Mouse (Mus musculus) hindbrain, embryonic 16.5 days (tissue): Measurements from ENCODE around the gene Ppil4. TPM values are rescaled to one million over a fixed set of nuclear protein-coding genes. Genes with fewer than 3 reads are reported as not detected.

Experiments used
- ATAC-seq: fragments of 200-750 bp; cut with Nextera tagmentation; 2 replicates; pipeline ENCODE4 v1.8.0; 2017; ENCODE audit warnings: moderate TSS enrichment, moderate library complexity
- H3K27ac ChIP-seq: fragments of 300-500 bp; sonication (generic); 2 replicates; pipeline ENCODE4 v1.5.1; 2014; ENCODE audit warnings: low read depth, mild to moderate bottlenecking, control low read depth, low read length, moderate library complexity
- H3K27me3 ChIP-seq: fragments of 300-500 bp; sonication (generic); replicated peaks from 2 replicates; pipeline ENCODE4 v1.6.1; 2014; ENCODE audit warnings: low read length; ENCODE audit not compliant: control insufficient read depth, insufficient read depth
- H3K36me3 ChIP-seq: fragments of 300-500 bp; sonication (generic); 2 replicates; pipeline ENCODE4 v1.6.1; 2014; ENCODE audit warnings: mild to moderate bottlenecking, low read length, moderate library complexity, mixed read lengths; ENCODE audit not compliant: control insufficient read depth, insufficient read depth
- H3K4me1 ChIP-seq: fragments of 300-500 bp; sonication (generic); 2 replicates; pipeline ENCODE4 v1.6.1; 2014; ENCODE audit warnings: low read depth, low read length; ENCODE audit not compliant: control insufficient read depth, insufficient read depth
- H3K4me2 ChIP-seq: fragments of 300-500 bp; sonication (generic); 2 replicates; pipeline ENCODE4 v1.6.1; 2014; ENCODE audit warnings: mild to moderate bottlenecking, low read length, control low read depth, moderate library complexity
- H3K4me3 ChIP-seq: fragments of 300-500 bp; sonication (generic); 2 replicates; pipeline ENCODE4 v1.5.1; 2014; ENCODE audit warnings: mild to moderate bottlenecking, low read length, control low read depth, moderate library complexity
- H3K9ac ChIP-seq: fragments of 300-500 bp; sonication (generic); 2 replicates; pipeline ENCODE4 v1.6.1; 2014; ENCODE audit warnings: low read depth, mild to moderate bottlenecking, control low read depth, low read length, moderate library complexity
- H3K9me3 ChIP-seq: fragments of 300-500 bp; sonication (generic); 2 replicates; pipeline ENCODE4 v1.6.1; 2014; ENCODE audit warnings: mild to moderate bottlenecking, low read length, moderate library complexity; ENCODE audit not compliant: control insufficient read depth
- WGBS: fragments of 180-500 bp; shearing (Covaris S2); extraction: QIAGEN DNeasy Blood & Tissue Kit; methylation state at CpG from one replicate; pipeline ENCODE4 v1.1.7; 2014; 5-methylcytosine and 5-hydroxymethylcytosine counted together
- polyA plus RNA-seq: library from polyadenylated mRNA; unstranded; fragments of >200 nt; fragmentation: Nextera tagmentation; extraction: Ambion mirVana; gene quantifications from 2 replicates; pipeline ENCODE4 v1.2.1, GENCODE M21; 2015

Ppil4 gene
- polyA plus RNA-seq, 1 experiment from 2014 or later: 42.8 TPM

DNA sequence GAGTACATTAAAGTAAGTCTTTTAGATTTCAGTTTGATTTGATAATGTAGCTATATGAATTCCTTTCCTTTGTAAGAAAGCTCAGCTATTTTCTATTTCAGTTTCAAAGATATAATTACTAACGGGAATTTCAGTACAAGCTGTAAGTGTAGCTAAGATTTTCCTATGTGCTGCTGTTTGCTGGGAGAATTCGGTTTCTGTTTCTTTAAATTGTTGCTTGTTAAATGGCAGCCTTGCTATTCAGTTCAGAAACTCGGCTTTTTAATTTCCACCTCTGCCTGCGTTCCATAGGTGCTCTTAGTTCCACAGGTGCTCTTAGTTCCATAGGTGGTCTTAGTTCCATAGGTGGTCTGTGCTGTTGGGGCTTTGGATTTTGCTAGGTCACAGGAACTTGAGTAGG, 26.5 kb downstream of the Ppil4 start:
- ATAC-seq: no peak
- Histone ChIP-seq H3K4me2 (no peak overlapping the region), H3K36me3 (peaks cover 23% of the 10 kb centered on the region), H3K27ac (no peak overlapping the region), H3K9ac (no peak overlapping the region), H3K4me1 (no peaks in the 10 kb centered on the region), H3K4me3 (no peak overlapping the region), H3K27me3 (no peaks in the 10 kb centered on the region), H3K9me3 (no peaks in the 10 kb centered on the region)
- WGBS: 92% methylated on average over 4 of the region's 4 CpGs

GRCm38 (mm10) chr10:7819603-7820002, 26.9 kb downstream of the Ppil4 start:
- ATAC-seq: no peak
- H3K36me3 ChIP-seq: peaks cover 20% of the 10 kb centered on the region

DNA sequence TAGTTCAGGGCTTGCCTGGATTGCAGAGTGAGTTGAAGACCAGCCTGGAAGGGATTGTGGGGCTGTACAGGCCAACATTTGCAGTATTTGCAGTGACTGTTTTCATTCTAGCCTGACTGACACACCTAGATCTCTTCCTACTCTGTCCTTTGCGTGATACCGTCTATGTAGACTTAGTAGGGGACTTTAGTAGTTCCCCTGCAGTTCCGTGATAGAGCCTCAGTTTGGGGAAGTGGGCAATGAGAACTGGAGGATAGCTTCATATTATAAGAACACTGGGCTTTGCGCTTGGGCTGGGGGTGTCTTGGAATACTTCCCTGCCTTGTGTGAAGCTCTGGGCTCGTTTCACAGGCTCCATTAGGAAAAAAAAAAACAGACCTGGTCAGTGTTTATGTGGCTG, 27.5 kb downstream of the Ppil4 start:
- no peaks in the 10 kb centered on the region for H3K27me3 ChIP-seq
- peaks cover 18% of the 10 kb centered on the region for H3K36me3 ChIP-seq
- no peak overlapping the region for H3K4me2 ChIP-seq
- no peak for ATAC-seq
- WGBS: 94% methylated on average over 5 of the region's 5 CpGs
- no peak overlapping the region for H3K4me3 ChIP-seq
- H3K9me3 ChIP-seq: no peaks in the 10 kb centered on the region
- no peak overlapping the region for H3K9ac ChIP-seq
- H3K4me1 ChIP-seq: no peaks in the 10 kb centered on the region
- no peak overlapping the region for H3K27ac ChIP-seq

More at GRCm38 (mm10) chr10:7819603-7820002, 26.9 kb downstream of the Ppil4 start:
- Histone ChIP-seq H3K4me2 (no peak overlapping the region), H3K9me3 (no peaks in the 10 kb centered on the region), H3K27me3 (no peaks in the 10 kb centered on the region), H3K27ac (no peak overlapping the region), H3K9ac (no peak overlapping the region), H3K4me1 (no peaks in the 10 kb centered on the region), H3K4me3 (no peak overlapping the region)
- 93% methylated on average over 4 of the region's 4 CpGs for WGBS

GRCm38 (mm10) chr10:7821981-7822380, 29.3 kb downstream of the Ppil4 start:
- 92% methylated on average over 12 of the region's 12 CpGs for WGBS
- Histone ChIP-seq H3K36me3 (peaks cover 17% of the 10 kb centered on the region), H3K27ac (no peak overlapping the region), H3K4me1 (no peaks in the 10 kb centered on the region), H3K4me2 (no peak overlapping the region), H3K27me3 (no peaks in the 10 kb centered on the region), H3K9ac (no peak overlapping the region), H3K9me3 (no peaks in the 10 kb centered on the region), H3K4me3 (no peak overlapping the region)
- ATAC-seq: no peak

- H3K27ac ChIP-seq: no peak overlapping the region
- no peak overlapping the region for H3K4me3 ChIP-seq
- H3K4me1 ChIP-seq: no peaks in the 10 kb centered on the region
- H3K36me3 ChIP-seq: peaks cover 17% of the 10 kb centered on the region
- no peak overlapping the region for H3K9ac ChIP-seq
- no peak for ATAC-seq
- no peaks in the 10 kb centered on the region for H3K27me3 ChIP-seq
- WGBS: 89% methylated on average over 9 of the region's 9 CpGs
- no peaks in the 10 kb centered on the region for H3K9me3 ChIP-seq
- no peak overlapping the region for H3K4me2 ChIP-seq
These were observed 32.1 kb downstream of the Ppil4 start for GRCm38 (mm10) chr10:7824663-7825280.

DNA sequence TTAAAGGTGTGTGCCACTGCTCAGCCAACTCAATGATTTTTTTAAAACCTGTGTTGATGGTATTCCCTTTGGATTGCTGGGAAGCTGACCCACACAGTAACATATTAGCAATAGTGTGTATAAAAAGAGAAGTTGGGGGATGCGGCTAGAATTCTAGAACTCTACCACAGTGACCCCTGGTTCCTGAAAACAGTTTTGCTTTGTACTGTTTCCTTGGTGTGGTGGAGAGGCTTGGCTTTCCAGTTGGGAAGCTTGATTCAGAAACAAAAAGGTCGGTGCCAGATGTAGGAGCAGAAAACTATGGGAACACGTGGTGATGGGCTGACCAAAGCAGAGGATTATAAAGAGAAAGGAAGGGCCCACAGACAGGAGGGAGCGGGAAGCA, 32.6 kb downstream of the Ppil4 start:
- WGBS: 87% methylated on average over 4 of the region's 4 CpGs
- Histone ChIP-seq H3K4me3 (no peak overlapping the region), H3K36me3 (peaks cover 15% of the 10 kb centered on the region), H3K4me1 (no peaks in the 10 kb centered on the region), H3K4me2 (no peak overlapping the region), H3K27ac (no peak overlapping the region), H3K9me3 (no peaks in the 10 kb centered on the region), H3K27me3 (no peaks in the 10 kb centered on the region), H3K9ac (no peak overlapping the region)
- ATAC-seq: no peak

GRCm38 (mm10) chr10:7826106-7826505, 33.4 kb downstream of the Ppil4 start:
- Histone ChIP-seq H3K27me3 (no peaks in the 10 kb centered on the region), H3K9ac (no peak overlapping the region), H3K27ac (no peak overlapping the region), H3K36me3 (peaks cover 13% of the 10 kb centered on the region), H3K4me1 (no peaks in the 10 kb centered on the region), H3K4me2 (no peak overlapping the region), H3K9me3 (no peaks in the 10 kb centered on the region), H3K4me3 (no peak overlapping the region)
- no peak for ATAC-seq
- WGBS: 94% methylated on average over 9 of the region's 9 CpGs

DNA sequence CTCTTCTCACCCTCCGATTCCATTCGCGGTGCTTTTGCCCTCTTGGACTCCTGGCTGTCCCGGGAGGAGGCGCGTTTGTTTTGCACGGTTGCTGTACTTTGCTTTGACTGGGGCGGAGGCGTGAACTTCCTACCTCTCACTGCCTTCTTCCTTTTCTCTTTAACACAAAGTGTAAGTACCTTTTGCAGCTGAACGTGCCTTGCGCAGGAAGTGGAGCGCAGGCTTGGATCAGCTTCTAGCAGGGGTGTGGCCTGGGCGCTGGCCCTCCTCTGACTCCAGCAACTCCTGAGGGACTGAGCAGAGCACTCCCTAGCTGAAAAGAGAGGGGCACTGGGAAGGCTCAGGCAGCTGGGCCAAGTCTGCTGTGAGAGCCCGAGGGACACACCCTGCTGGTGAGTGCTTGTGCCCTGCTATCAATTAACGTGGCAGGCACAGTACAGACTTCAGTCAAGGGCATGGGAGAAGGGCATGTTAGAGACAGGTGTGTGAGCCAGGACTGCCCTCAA, 39.5 kb downstream of the Ppil4 start, which contains the start of gene Zc3h12d:
Zc3h12d (plus strand) TSS at position 300 of the 506 bp plus-strand sequence.
- Histone ChIP-seq H3K4me1 (peaks cover 7% of the 10 kb centered on the region), H3K36me3 (no peaks in the 10 kb centered on the region), H3K4me2 (peak within 1 kb of the TSS; percentile 45), H3K27me3 (no peaks in the 10 kb centered on the region), H3K27ac (no peak within 1 kb of the TSS), H3K9ac (peak within 1 kb of the TSS; percentile 4; the same call in 1 of the 2 replicates), H3K9me3 (no peaks in the 10 kb centered on the region), H3K4me3 (peak within 1 kb of the TSS; percentile 1; the same call in 1 of the 2 replicates)
- 0 out of 2 replicates have a peak, but pooled peaks have one; percentile 17 for ATAC-seq
- WGBS: 8% methylated on average over 15 of the region's 15 CpGs

DNA sequence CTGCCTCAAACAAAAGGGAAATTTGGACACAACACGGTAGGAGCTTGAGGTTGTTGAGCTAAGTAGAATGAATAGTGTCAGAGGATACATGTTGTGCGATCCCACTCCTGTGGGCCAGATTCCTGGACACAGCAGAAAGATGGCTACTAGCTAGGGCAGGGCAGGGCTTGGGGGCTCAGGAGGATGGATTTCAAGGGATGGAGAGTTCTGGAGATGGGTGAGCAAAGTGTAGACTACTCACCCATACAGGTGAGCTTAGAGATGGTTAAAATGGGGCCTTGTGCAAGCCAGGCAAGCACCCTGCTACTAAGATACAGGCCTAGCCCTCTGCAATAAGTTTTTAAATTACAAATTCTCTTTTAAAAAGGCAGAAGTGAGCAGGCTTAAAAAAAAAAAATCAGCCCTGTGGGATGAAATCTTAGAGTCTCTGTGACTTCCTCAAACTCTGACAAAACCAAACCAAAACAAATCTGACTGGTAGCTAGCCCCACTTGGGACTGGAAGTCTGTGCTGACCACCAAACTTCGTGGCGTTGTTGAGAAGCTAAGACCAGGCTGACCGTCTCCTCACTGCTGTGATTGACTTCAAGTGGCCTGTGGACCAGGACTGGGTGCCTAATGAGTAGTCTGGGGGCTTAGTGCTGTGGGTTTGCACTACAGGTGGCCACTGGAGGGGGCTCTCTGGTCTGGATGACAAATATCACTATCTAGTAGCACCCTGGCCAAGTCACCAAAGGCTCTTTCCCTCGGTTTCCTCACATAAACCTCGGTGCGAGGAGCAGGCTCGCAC, 40.9 kb downstream of the Ppil4 start:
- no peak overlapping the region for H3K4me2 ChIP-seq

More for the DNA sequence above, 40.9 kb downstream of the Ppil4 start:
- no peak for ATAC-seq
- Histone ChIP-seq H3K4me1 (peaks cover 7% of the 10 kb centered on the region), H3K9ac (no peak overlapping the region), H3K36me3 (no peaks in the 10 kb centered on the region), H3K27me3 (no peaks in the 10 kb centered on the region), H3K4me3 (no peak overlapping the region), H3K9me3 (no peaks in the 10 kb centered on the region), H3K27ac (no peak overlapping the region)
- WGBS: 86% methylated on average over 9 of the region's 9 CpGs
